Mouse (Mus musculus) forebrain, embryonic 12.5 days (tissue): ENCODE results near the gene Fut11. TPM values are rescaled to one million over a fixed set of nuclear protein-coding genes. Genes with fewer than 3 reads are reported as not detected.
"Not testable (repeated sequence)": the region's sequence is repeated elsewhere in the genome, so short reads cannot be mapped to it uniquely, and the experiment has no call there.

ENCODE experiments used
- ATAC-seq: fragments of 200-750 bp; cut with Nextera tagmentation; 2 replicates; pipeline ENCODE4 v1.8.0; 2017; ENCODE audit warnings: moderate TSS enrichment; ENCODE audit not compliant: low FRiP score
- H3K27ac ChIP-seq: fragments of 300-500 bp; sonication (generic); 2 replicates; pipeline ENCODE4 v1.5.1; 2016; ENCODE audit warnings: mild to moderate bottlenecking
- H3K27me3 ChIP-seq: fragments of 300-500 bp; sonication (generic); 2 replicates; pipeline ENCODE4 v1.6.1; 2016; ENCODE audit warnings: mild to moderate bottlenecking
- H3K36me3 ChIP-seq: fragments of 300-500 bp; sonication (generic); replicated peaks from 2 replicates; pipeline ENCODE4 v1.6.1; 2016; ENCODE audit warnings: mild to moderate bottlenecking
- H3K4me1 ChIP-seq: fragments of 300-500 bp; sonication (generic); 2 replicates; pipeline ENCODE4 v1.6.1; 2016
- H3K4me2 ChIP-seq: fragments of 300-500 bp; sonication (generic); 2 replicates; pipeline ENCODE4 v1.6.1; 2016; ENCODE audit warnings: mild to moderate bottlenecking, moderate library complexity
- H3K4me3 ChIP-seq: fragments of 300-500 bp; sonication (generic); replicated peaks from 2 replicates; pipeline ENCODE4 v1.5.1; 2016; ENCODE audit warnings: mild to moderate bottlenecking
- H3K9ac ChIP-seq: fragments of 300-500 bp; sonication (generic); 2 replicates; pipeline ENCODE4 v1.6.1; 2016; ENCODE audit warnings: mild to moderate bottlenecking
- H3K9me3 ChIP-seq: fragments of 300-500 bp; sonication (generic); 2 replicates; pipeline ENCODE4 v1.6.1; 2016
- WGBS: fragments of 180-500 bp; shearing (Covaris S2); methylation state at CpG from one replicate; pipeline ENCODE4 v1.1.7; 2016; 5-methylcytosine and 5-hydroxymethylcytosine counted together
- polyA plus RNA-seq: library from polyadenylated mRNA; unstranded; fragments of >200 nt; fragmentation: Nextera tagmentation; extraction: Ambion mirVana; gene quantifications from 2 replicates; pipeline ENCODE4 v1.2.1, GENCODE M21; 2016

Fut11 gene
- polyA plus RNA-seq, 1 experiment from 2014 or later, result 23.3 TPM

GRCm38 (mm10) chr14:20703461-20703860, 8.7 kb downstream of the Fut11 start:
- H3K36me3 ChIP-seq, result peaks cover 19% of the 10 kb centered on the region
- H3K27ac ChIP-seq, result peak overlapping the region; percentile 93
- WGBS, result 13% methylated on average over 8 of the region's 8 CpGs
- H3K4me3 ChIP-seq, result peak overlapping the region; percentile 80
- peak overlapping the region; percentile 83 for H3K9ac ChIP-seq
- ATAC-seq, H3K27me3 ChIP-seq, H3K9me3 ChIP-seq: not testable (repeated sequence)
- peaks cover 39% of the 10 kb centered on the region for H3K4me1 ChIP-seq
- H3K4me2 ChIP-seq, result peak overlapping the region; percentile 70

- peaks cover 42% of the 10 kb centered on the region for H3K36me3 ChIP-seq
- H3K27me3 ChIP-seq, result no peaks in the 10 kb centered on the region
- WGBS, result under 1% methylated on average over 80 of the region's 80 CpGs
- peak within 1 kb of the TSS; percentile 88 for H3K4me2 ChIP-seq
- H3K4me1 ChIP-seq, result peaks cover 21% of the 10 kb centered on the region
- H3K4me3 ChIP-seq, result peak within 1 kb of the TSS; percentile 97
- peak within 1 kb of the TSS; percentile 99 for H3K9ac ChIP-seq
- ATAC-seq, result peak; percentile 94
- H3K9me3 ChIP-seq, result no peaks in the 10 kb centered on the region
- peak within 1 kb of the TSS; percentile 85 for H3K27ac ChIP-seq
Observed at GRCm38 (mm10) chr14:20707201-20708190, 12.7 kb downstream of the Fut11 start, which contains the start of gene Zswim8. Gene Zswim8 (plus strand): TSS chr14:20707552.

GRCm38 (mm10) chr14:20708239-20708638, 13.5 kb downstream of the Fut11 start:
- peak overlapping the region; percentile 99 for H3K9ac ChIP-seq
- WGBS, result 11% methylated on average over 10 of the region's 10 CpGs
- no peaks in the 10 kb centered on the region for H3K27me3 ChIP-seq
- no peak for ATAC-seq
- H3K4me3 ChIP-seq, result peak overlapping the region; percentile 97
- peaks cover 21% of the 10 kb centered on the region for H3K4me1 ChIP-seq
- no peaks in the 10 kb centered on the region for H3K9me3 ChIP-seq
- H3K4me2 ChIP-seq, result peak overlapping the region; percentile 88
- peak overlapping the region; percentile 85; the same call in 1 of the 2 replicates for H3K27ac ChIP-seq
- peaks cover 50% of the 10 kb centered on the region for H3K36me3 ChIP-seq

GRCm38 (mm10) chr14:20713832-20714231, 19.1 kb downstream of the Fut11 start:
- peaks cover 91% of the 10 kb centered on the region for H3K36me3 ChIP-seq
- no peaks in the 10 kb centered on the region for H3K27me3 ChIP-seq
- H3K4me1 ChIP-seq, result peaks cover 9% of the 10 kb centered on the region
- no peak overlapping the region for H3K27ac ChIP-seq
- ATAC-seq, result no peak; the same call in 1 of the 2 replicates
- H3K9ac ChIP-seq, result no peak overlapping the region
- no peak overlapping the region for H3K4me3 ChIP-seq
- no peaks in the 10 kb centered on the region for H3K9me3 ChIP-seq
- WGBS, result 88% methylated on average over 11 of the region's 11 CpGs
- H3K4me2 ChIP-seq, result no peak overlapping the region

GRCm38 (mm10) chr14:20718443-20718842, 23.7 kb downstream of the Fut11 start:
- WGBS, result 95% methylated on average over 10 of the region's 10 CpGs
- H3K9me3 ChIP-seq, result no peaks in the 10 kb centered on the region
- ATAC-seq, result no peak
- H3K4me1 ChIP-seq, result no peaks in the 10 kb centered on the region
- no peak overlapping the region for H3K9ac ChIP-seq
- H3K27me3 ChIP-seq, result no peaks in the 10 kb centered on the region
- no peak overlapping the region for H3K27ac ChIP-seq
- H3K4me2 ChIP-seq, result no peak overlapping the region
- H3K4me3 ChIP-seq, result no peak overlapping the region
- H3K36me3 ChIP-seq, result peaks cover 100% of the 10 kb centered on the region

GRCm38 (mm10) chr14:20719767-20720166, 25.0 kb downstream of the Fut11 start:
- Histone ChIP-seq H3K9me3 (no peaks in the 10 kb centered on the region), H3K4me3 (no peak overlapping the region), H3K36me3 (peaks cover 99% of the 10 kb centered on the region), H3K27ac (no peak overlapping the region), H3K27me3 (no peaks in the 10 kb centered on the region), H3K4me2 (no peak overlapping the region), H3K4me1 (no peaks in the 10 kb centered on the region), H3K9ac (no peak overlapping the region)
- ATAC-seq, result no peak
- WGBS, result 92% methylated on average over 12 of the region's 12 CpGs

GRCm38 (mm10) chr14:20721371-20721770, 26.6 kb downstream of the Fut11 start:
- Histone ChIP-seq H3K9me3 (no peaks in the 10 kb centered on the region), H3K4me1 (no peaks in the 10 kb centered on the region), H3K9ac (no peak overlapping the region), H3K36me3 (peaks cover 98% of the 10 kb centered on the region), H3K27ac (no peak overlapping the region), H3K4me2 (no peak overlapping the region), H3K27me3 (no peaks in the 10 kb centered on the region), H3K4me3 (no peak overlapping the region)
- ATAC-seq, result no peak
- 94% methylated on average over 4 of the region's 4 CpGs for WGBS

- 95% methylated on average over 12 of the region's 12 CpGs for WGBS
Observed at GRCm38 (mm10) chr14:20723006-20723405, 28.2 kb downstream of the Fut11 start.

GRCm38 (mm10) chr14:20724043-20724442, 29.3 kb downstream of the Fut11 start:
- no peak overlapping the region for H3K27ac ChIP-seq
- H3K9me3 ChIP-seq, result no peaks in the 10 kb centered on the region
- H3K4me2 ChIP-seq, result no peak overlapping the region
- no peak overlapping the region for H3K4me3 ChIP-seq
- ATAC-seq, result no peak
- H3K27me3 ChIP-seq, result no peaks in the 10 kb centered on the region
- peaks cover 94% of the 10 kb centered on the region for H3K36me3 ChIP-seq
- H3K9ac ChIP-seq, result no peak overlapping the region
- no peaks in the 10 kb centered on the region for H3K4me1 ChIP-seq
- WGBS, result 41% methylated on average over 5 of the region's 5 CpGs

More at GRCm38 (mm10) chr14:20723006-20723405, 28.2 kb downstream of the Fut11 start:
- no peaks in the 10 kb centered on the region for H3K9me3 ChIP-seq
- no peak for ATAC-seq
- peaks cover 95% of the 10 kb centered on the region for H3K36me3 ChIP-seq
- H3K4me1 ChIP-seq, result no peaks in the 10 kb centered on the region
- H3K27me3 ChIP-seq, result no peaks in the 10 kb centered on the region
- H3K9ac ChIP-seq, result no peak overlapping the region
- no peak overlapping the region for H3K4me3 ChIP-seq
- H3K27ac ChIP-seq, result no peak overlapping the region
- no peak overlapping the region for H3K4me2 ChIP-seq

GRCm38 (mm10) chr14:20725660-20726339, 31.0 kb downstream of the Fut11 start:
- peaks cover 94% of the 10 kb centered on the region for H3K36me3 ChIP-seq
- 85% methylated on average over 6 of the region's 6 CpGs for WGBS

GRCm38 (mm10) chr14:20729871-20730270, 35.1 kb downstream of the Fut11 start:
- no peak overlapping the region; the same call in 1 of the 2 replicates for H3K9ac ChIP-seq
- H3K4me1 ChIP-seq, result peaks cover 9% of the 10 kb centered on the region
- no peaks in the 10 kb centered on the region for H3K9me3 ChIP-seq
- no peak overlapping the region for H3K27ac ChIP-seq
- 92% methylated on average over 9 of the region's 9 CpGs for whole genome bisulfite sequencing
- no peak overlapping the region for H3K4me3 ChIP-seq
- no peaks in the 10 kb centered on the region for H3K27me3 ChIP-seq
- H3K4me2 ChIP-seq, result no peak overlapping the region
- peaks cover 57% of the 10 kb centered on the region for H3K36me3 ChIP-seq
- no peak for ATAC-seq

More at GRCm38 (mm10) chr14:20725660-20726339, 31.0 kb downstream of the Fut11 start:
- H3K4me1 ChIP-seq, result no peaks in the 10 kb centered on the region
- ATAC-seq, result no peak
- no peaks in the 10 kb centered on the region for H3K9me3 ChIP-seq
- no peak overlapping the region for H3K4me3 ChIP-seq
- H3K27me3 ChIP-seq, result no peaks in the 10 kb centered on the region
- H3K4me2 ChIP-seq, result no peak overlapping the region
- H3K27ac ChIP-seq, result no peak overlapping the region
- no peak overlapping the region for H3K9ac ChIP-seq
